Mouse (Mus musculus) limb, embryonic 14.5 days (tissue): ENCODE measurements at regions not wholly inside any gene's neighbourhood (a gene's known extent, or its start where the extent isn't known, plus 50 kb on each side); places are given as distances from the start of the nearest gene placed in this dataset. TPM values are rescaled to one million over a fixed set of nuclear protein-coding genes. Genes with fewer than 3 reads are reported as not detected.

Experiments
- ATAC-seq: fragments of 200-750 bp; cut with Nextera tagmentation; 2 replicates; pipeline ENCODE4 v1.8.0; 2017; ENCODE audit warnings: low read depth, moderate number of reproducible peaks, moderate TSS enrichment; ENCODE audit not compliant: low FRiP score
- DNase-seq: peaks from one replicate; pipeline ENCODE4 v3.0.0-alpha.2; 2015; ENCODE audit warnings: low spot score
- H3K27ac ChIP-seq: fragments of 300-500 bp; sonication (generic); replicated peaks from 2 replicates; pipeline ENCODE4 v1.5.1; 2014; ENCODE audit warnings: low read depth, mild to moderate bottlenecking, low read length, moderate library complexity, mixed read lengths
- H3K27me3 ChIP-seq: fragments of 300-500 bp; sonication (generic); 2 replicates; pipeline ENCODE4 v1.6.1; 2014; ENCODE audit warnings: low read length, mixed read lengths; ENCODE audit not compliant: control insufficient read depth, insufficient read depth
- H3K36me3 ChIP-seq: fragments of 300-500 bp; sonication (generic); 2 replicates; pipeline ENCODE4 v1.6.1; 2014; ENCODE audit warnings: mild to moderate bottlenecking, low read length, moderate library complexity, mixed read lengths; ENCODE audit not compliant: control insufficient read depth, insufficient read depth
- H3K4me1 ChIP-seq: fragments of 300-500 bp; sonication (generic); 2 replicates; pipeline ENCODE4 v1.6.1; 2014; ENCODE audit warnings: antibody characterized with exemption, low read length, mixed read lengths; ENCODE audit not compliant: control insufficient read depth, insufficient read depth
- H3K4me2 ChIP-seq: fragments of 300-500 bp; sonication (generic); replicated peaks from 2 replicates; pipeline ENCODE4 v1.6.1; 2014; ENCODE audit warnings: low read depth, mild to moderate bottlenecking, low read length, moderate library complexity; ENCODE audit not compliant: severe bottlenecking
- H3K4me3 ChIP-seq: fragments of 300-500 bp; sonication (generic); replicated peaks from 2 replicates; pipeline ENCODE4 v1.5.1; 2014; ENCODE audit warnings: low read length
- H3K9ac ChIP-seq: fragments of 300-500 bp; sonication (generic); 2 replicates; pipeline ENCODE4 v1.6.1; 2014; ENCODE audit warnings: mild to moderate bottlenecking, low read depth, low read length, moderate library complexity; ENCODE audit not compliant: severe bottlenecking
- H3K9me3 ChIP-seq: fragments of 300-500 bp; sonication (generic); 2 replicates; pipeline ENCODE4 v1.6.1; 2016; ENCODE audit warnings: low read length; ENCODE audit not compliant: control insufficient read depth
- POLR2A ChIP-seq: fragments of 200-500 bp; IDR thresholded peaks from 2 replicates; pipeline ENCODE4 v1.8.0; 2012; ENCODE audit warnings: inconsistent platforms, mild to moderate bottlenecking, moderate library complexity, borderline replicate concordance; ENCODE audit not compliant: insufficient read depth, insufficient read length; ENCODE audit errors: extremely low read depth
- WGBS: fragments of 180-500 bp; shearing (Covaris S2); extraction: QIAGEN DNeasy Blood & Tissue Kit; methylation state at CpG from one replicate; pipeline ENCODE4 v1.1.7; 2014; 5-methylcytosine and 5-hydroxymethylcytosine counted together
- microRNA-seq: library from miRNA; unstranded; fragments of <30 nt; microRNA quantifications from one replicate; pipeline ENCODE4, GENCODE M21; 2016

DNA sequence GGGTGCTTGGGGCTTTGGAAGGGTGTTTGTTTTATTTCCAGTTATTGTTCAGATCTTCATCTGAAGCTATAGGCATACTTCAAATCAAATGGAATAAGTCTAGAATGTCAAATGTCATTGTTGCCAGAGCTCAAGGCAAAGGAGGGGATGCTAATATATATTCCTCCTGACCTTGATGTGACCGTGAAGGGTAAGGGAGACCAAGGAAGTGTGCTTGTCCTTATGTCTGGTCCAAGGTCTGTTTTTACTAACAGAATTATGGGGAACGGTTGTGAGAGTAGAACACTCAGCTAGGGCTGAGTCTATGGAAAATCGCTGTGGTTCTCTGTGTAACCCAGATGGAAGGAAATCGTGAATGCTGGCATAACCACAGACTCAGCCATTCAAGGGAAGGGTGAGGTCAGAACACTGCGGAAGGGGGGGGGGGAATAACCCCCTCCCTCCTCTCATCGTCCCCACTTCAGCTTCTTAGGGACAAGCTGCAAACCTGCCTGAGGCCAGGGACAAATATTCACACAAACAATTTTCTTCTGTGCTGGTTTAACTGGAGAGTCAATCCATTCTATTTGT is 79.9 kb upstream of the Ptprz1 start:
- Histone ChIP-seq H3K36me3 (no peaks in the 10 kb centered on the region), H3K4me1 (no peaks in the 10 kb centered on the region; the same call in 1 of the 2 replicates), H3K27ac (no peak overlapping the region), H3K4me3 (no peak overlapping the region), H3K9me3 (no peaks in the 10 kb centered on the region), H3K4me2 (no peak overlapping the region), H3K27me3 (no peaks in the 10 kb centered on the region), H3K9ac (no peak overlapping the region)
- no peak for TF ChIP-seq POLR2A
- ATAC-seq = no peak
- peak; percentile 12 for DNase-seq
- 50% methylated on average over 6 of the region's 6 CpGs for WGBS

DNA sequence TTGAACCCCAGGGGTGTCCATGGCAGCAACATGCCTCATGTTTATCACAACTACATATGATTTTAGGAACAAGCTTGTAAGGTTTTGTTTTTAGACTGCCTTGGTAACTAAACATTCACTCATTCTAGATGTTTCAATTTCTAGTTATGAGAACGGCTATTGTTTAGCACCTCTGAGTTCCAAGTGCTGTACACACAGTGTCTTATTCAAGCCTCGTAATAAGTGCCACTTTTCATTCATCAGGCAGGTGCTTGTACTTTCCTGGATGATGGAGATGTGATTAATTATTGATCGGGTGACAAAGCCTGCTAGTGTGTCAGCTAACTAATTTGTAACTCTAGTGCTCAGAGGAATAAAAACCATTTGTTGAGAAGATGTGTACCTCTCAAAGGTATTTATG is 73.4 kb upstream of the Ptprz1 start:
- H3K4me1 ChIP-seq = no peaks in the 10 kb centered on the region
- no peak for ATAC-seq
- WGBS = 82% methylated on average over 3 of the region's 3 CpGs

DNA sequence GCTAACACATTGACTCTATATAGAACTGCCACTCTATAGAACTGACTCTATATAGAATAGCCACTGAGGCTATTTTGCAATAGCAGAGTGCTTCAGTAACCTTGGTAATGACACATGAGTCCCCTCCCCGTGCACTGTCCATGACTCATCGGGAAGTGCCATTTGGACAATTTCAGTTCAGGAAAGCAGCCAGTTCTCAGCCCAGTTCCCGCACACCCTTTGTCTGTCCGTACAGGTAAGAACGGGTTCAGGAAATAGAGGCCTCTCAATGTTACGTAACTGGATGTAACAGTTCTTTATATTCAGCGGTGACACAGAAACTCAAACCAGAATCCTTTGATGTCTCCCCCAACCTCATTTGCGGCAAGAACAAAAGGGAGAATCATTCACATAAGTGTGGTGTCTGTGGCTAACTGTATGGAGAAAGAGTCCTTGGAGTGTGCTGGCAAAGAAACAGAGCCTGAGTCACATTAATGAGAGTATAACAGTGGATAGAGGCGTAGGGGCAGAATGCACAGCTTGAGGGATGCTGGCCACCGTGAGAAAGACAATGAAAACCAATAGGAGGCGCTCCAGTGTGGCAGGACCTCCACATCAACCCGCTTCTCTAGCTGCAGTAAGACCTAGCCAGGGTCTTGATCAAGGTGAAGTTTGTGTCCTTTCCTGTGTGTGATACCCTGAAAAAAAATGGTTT is 72.8 kb upstream of the Ptprz1 start:
- Histone ChIP-seq H3K4me1 (no peaks in the 10 kb centered on the region), H3K36me3 (no peaks in the 10 kb centered on the region), H3K27me3 (no peaks in the 10 kb centered on the region), H3K27ac (no peak overlapping the region), H3K9ac (no peak overlapping the region), H3K4me2 (no peak overlapping the region), H3K4me3 (no peak overlapping the region), H3K9me3 (no peaks in the 10 kb centered on the region)
- 68% methylated on average over 12 of the region's 12 CpGs for WGBS
- ATAC-seq = no peak
- DNase-seq = no peak
- TF ChIP-seq POLR2A = no peak

More for the DNA sequence above, 73.4 kb upstream of the Ptprz1 start:
- H3K4me2 ChIP-seq = no peak overlapping the region
- no peak for DNase-seq
- no peak for TF ChIP-seq POLR2A
- no peak overlapping the region for H3K27ac ChIP-seq
- no peaks in the 10 kb centered on the region for H3K36me3 ChIP-seq
- no peaks in the 10 kb centered on the region for H3K27me3 ChIP-seq
- H3K4me3 ChIP-seq = no peak overlapping the region
- H3K9ac ChIP-seq = no peak overlapping the region
- H3K9me3 ChIP-seq = no peaks in the 10 kb centered on the region

DNA sequence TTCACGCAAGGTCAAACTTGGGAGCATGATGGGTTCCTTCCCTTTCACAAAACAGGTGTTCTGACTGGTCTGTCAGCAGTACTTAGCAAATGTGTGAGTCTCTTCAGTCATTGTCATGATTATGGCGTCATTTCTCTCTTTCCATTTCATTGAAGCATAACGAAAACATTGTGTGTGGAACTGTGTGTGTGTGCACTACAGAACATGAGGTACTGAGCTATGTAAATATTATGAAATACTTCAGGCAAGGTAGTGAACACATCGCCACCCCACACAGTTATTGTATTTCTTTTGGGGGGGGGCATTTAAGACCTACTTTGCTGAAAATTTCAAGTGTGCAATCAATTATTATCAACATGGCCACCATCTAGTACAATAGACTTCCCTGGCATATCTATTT is 71.4 kb upstream of the Ptprz1 start:
- Histone ChIP-seq H3K36me3 (no peaks in the 10 kb centered on the region), H3K27me3 (no peaks in the 10 kb centered on the region), H3K27ac (no peak overlapping the region), H3K9ac (no peak overlapping the region), H3K4me2 (no peak overlapping the region), H3K9me3 (no peaks in the 10 kb centered on the region), H3K4me3 (no peak overlapping the region), H3K4me1 (no peaks in the 10 kb centered on the region)
- WGBS = 85% methylated on average over 4 of the region's 4 CpGs
- ATAC-seq (no peak), DNase-seq (no peak)
- TF ChIP-seq POLR2A = no peak

DNA sequence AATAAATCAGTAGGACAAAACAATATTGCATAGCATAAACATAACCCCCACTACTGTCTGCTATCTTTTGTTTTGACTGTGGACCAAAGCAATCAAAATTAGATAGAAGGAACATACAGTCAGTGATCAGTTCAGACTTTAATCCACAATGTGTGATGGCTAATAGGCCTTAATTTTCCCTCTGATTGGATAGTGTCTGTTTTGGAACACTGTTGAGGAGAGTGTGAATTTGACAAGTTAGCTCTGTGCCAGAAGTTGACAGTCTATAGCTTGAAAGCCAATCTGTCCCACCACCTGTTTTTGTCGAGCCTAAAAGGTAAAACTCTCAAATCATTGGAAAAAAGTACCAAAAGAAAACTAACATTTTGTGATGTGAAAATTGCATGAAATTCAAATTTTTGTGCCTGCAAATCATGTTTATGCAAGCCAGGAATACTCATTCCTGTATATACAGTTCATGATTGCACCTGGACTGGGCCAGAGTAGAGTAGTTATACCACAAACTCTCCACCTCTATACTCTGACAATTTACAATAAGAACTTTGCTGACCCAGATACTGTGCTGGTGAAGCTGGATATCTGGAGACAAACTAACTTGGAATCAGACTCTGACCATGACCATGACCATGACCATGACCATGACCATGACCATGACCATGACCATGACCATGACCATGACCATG is 50.1 kb upstream of the Ptprz1 start:
- no peak for TF ChIP-seq POLR2A
- Histone ChIP-seq H3K9me3 (no peaks in the 10 kb centered on the region), H3K4me3 (no peak overlapping the region), H3K4me1 (no peaks in the 10 kb centered on the region), H3K27me3 (no peaks in the 10 kb centered on the region), H3K9ac (no peak overlapping the region), H3K27ac (no peak overlapping the region), H3K36me3 (no peaks in the 10 kb centered on the region), H3K4me2 (no peak overlapping the region)
- WGBS = 86% methylated on average over 1 of the region's 1 CpGs
- ATAC-seq = no peak
- no peak for DNase-seq

Small RNAs in the stretch of these regions (microRNA-seq; reads per million reads assigned to microRNA genes)
- gene Gm25942 = not detected
